ENCODE assay signal across 7 mouse cellular contexts in genomic region chr5:112577750-112578149, GRCm38 (mm10). TPM values are rescaled to one million over a fixed set of nuclear protein-coding genes. Genes with fewer than 3 reads are reported as not detected.
DNase-seq lines count a peak whose midpoint lies in the region; ATAC-seq and TF ChIP-seq lines count a peak whose summit lies in the region.

No protein-coding gene starts in this region.

- H3K27me3 ChIP-seq in hindbrain, postnatal 0 days (ENCODE audit: insufficient read depth, low read length), result no peaks in the 10 kb centered on the region
- H3K27me3 ChIP-seq in neural tube, embryonic 12.5 days (replicated peaks), result peaks cover 37% of the 10 kb centered on the region
- H3K27me3 ChIP-seq in heart, embryonic 12.5 days (replicated peaks), result peaks cover 95% of the 10 kb centered on the region

- WGBS in hindbrain, postnatal 0 days, result 4% methylated on average over 10 of the region's 10 CpGs
- WGBS in neural tube, embryonic 12.5 days, result 7% methylated on average over 10 of the region's 10 CpGs
- 6% methylated on average over 10 of the region's 10 CpGs for WGBS in heart, embryonic 12.5 days

- H3K27ac ChIP-seq in hindbrain, postnatal 0 days, result peak overlapping the region; percentile 89
- no peak overlapping the region for H3K27ac ChIP-seq in neural tube, embryonic 12.5 days
- H3K27ac ChIP-seq in heart, embryonic 12.5 days (ENCODE audit: poor library complexity, severe bottlenecking), result no peak overlapping the region

- peak overlapping the region; percentile 75 for H3K4me2 ChIP-seq in hindbrain, postnatal 0 days (ENCODE audit: low read depth, low read length)
- H3K4me2 ChIP-seq in neural tube, embryonic 12.5 days (replicated peaks), result peak overlapping the region; percentile 82
- H3K4me2 ChIP-seq in heart, embryonic 12.5 days, result no peak overlapping the region; the same call in 1 of the 2 replicates

- peak overlapping the region; percentile 91; the same call in 1 of the 2 replicates for H3K9ac ChIP-seq in hindbrain, postnatal 0 days (replicated peaks; ENCODE audit: low read length)
- H3K9ac ChIP-seq in neural tube, embryonic 12.5 days, result 0 out of 2 replicates have a peak overlapping the region, but pooled peaks have one; percentile 73
- no peak overlapping the region for H3K9ac ChIP-seq in heart, embryonic 12.5 days

- no peaks in the 10 kb centered on the region for H3K36me3 ChIP-seq in hindbrain, postnatal 0 days (ENCODE audit: insufficient read depth, low read length)
- no peaks in the 10 kb centered on the region for H3K36me3 ChIP-seq in neural tube, embryonic 12.5 days
- H3K36me3 ChIP-seq in heart, embryonic 12.5 days, result no peaks in the 10 kb centered on the region

- DNase-seq in cerebellum, adult 11-12 months, result peak; percentile 77
- DNase-seq in cerebellum, postnatal 4 days (ENCODE audit: low spot score in 2 of 2), result peak; percentile 43 to 79
- peak; percentile 87 for DNase-seq in hindbrain, postnatal 0 days (ENCODE audit: low spot score)
- no peak for DNase-seq in embryo, embryonic 10.5 days (ENCODE audit: low spot score)

- H3K4me3 ChIP-seq in hindbrain, postnatal 0 days (ENCODE audit: low read length), result peak overlapping the region; percentile 81
- H3K4me3 ChIP-seq in neural tube, embryonic 12.5 days, result peak overlapping the region; percentile 53
- no peak overlapping the region for H3K4me3 ChIP-seq in heart, embryonic 12.5 days

- peaks cover 23% of the 10 kb centered on the region for H3K4me1 ChIP-seq in hindbrain, postnatal 0 days (ENCODE audit: insufficient read depth, low read length)
- peaks cover 32% of the 10 kb centered on the region for H3K4me1 ChIP-seq in neural tube, embryonic 12.5 days
- H3K4me1 ChIP-seq in heart, embryonic 12.5 days (replicated peaks), result peaks cover 21% of the 10 kb centered on the region

- peak; percentile 10; the same call in 1 of the 2 replicates for TF ChIP-seq CTCF in hindbrain, postnatal 0 days (IDR thresholded peaks at IDR 0.05; ENCODE audit: low read depth)

- peak; percentile 57 for ATAC-seq in hindbrain, postnatal 0 days
- peak; percentile 63 for ATAC-seq in neural tube, embryonic 12.5 days (ENCODE audit: low FRiP score, low read depth)
- ATAC-seq in heart, embryonic 12.5 days (ENCODE audit: insufficient number of reproducible peaks, low FRiP score), result no peak
- no peak for ATAC-seq in granulocyte monocyte progenitor cell, adult 5-6 weeks (replicated peaks; ENCODE audit: poor library complexity, severe bottlenecking)

- no peaks in the 10 kb centered on the region for H3K9me3 ChIP-seq in hindbrain, postnatal 0 days (ENCODE audit: low read length)
- H3K9me3 ChIP-seq in neural tube, embryonic 12.5 days, result no peaks in the 10 kb centered on the region
- H3K9me3 ChIP-seq in heart, embryonic 12.5 days (replicated peaks), result no peaks in the 10 kb centered on the region

RNA-seq across cellular contexts. Expression of gene Sez6l, which starts 0.8 kb away (rescaled TPM):
- total RNA-seq in hindbrain, postnatal 0 days (2014; rRNA removed), result 80.1 and 93.5 TPM in 2 replicates
- polyA plus RNA-seq in hindbrain, postnatal 0 days (2015; fragmentation: Nextera tagmentation; extraction: Ambion mirVana), result 39.5 and 43.5 TPM in 2 replicates
- polyA plus RNA-seq in neural tube, embryonic 12.5 days (2016; fragmentation: Nextera tagmentation; extraction: Ambion mirVana), result 12.0 and 13.0 TPM in 2 replicates
- polyA plus RNA-seq in heart, embryonic 12.5 days (2016; fragmentation: Nextera tagmentation; extraction: Ambion mirVana), result 0.31 and 0.48 TPM in 2 replicates
- total RNA-seq in granulocyte monocyte progenitor cell, adult 5-6 weeks (2014; fragmentation: Nextera tagmentation), result not detected in 2 replicates
- total RNA-seq in granulocyte monocyte progenitor cell, adult 5-6 weeks (2017), result not detected in 2 replicates

Comparison
In these comparisons a context has a peak if more than half of its experiments do, and no peak if none do; other contexts are left out.
1. ATAC-seq: peak in hindbrain, postnatal 0 days (single experiment) and neural tube, embryonic 12.5 days (single experiment); none in heart, embryonic 12.5 days (single experiment) and granulocyte monocyte progenitor cell, adult 5-6 weeks (single experiment).